In genomic region chr6:124828868-124829798, GRCm38 (mm10) we compare ENCODE assay signal across 8 mouse cellular contexts. TPM values are rescaled to one million over a fixed set of nuclear protein-coding genes. Genes with fewer than 3 reads are reported as not detected.
A peak's percentile ranks its signal among the peaks of the same experiment; 100 is the strongest.
DNase-seq lines count a peak whose midpoint lies in the region; ATAC-seq lines count a peak whose summit lies in the region.

Gene Usp5 (minus strand): TSS chr6:124829484.
Gene Cdca3 (plus strand): TSS chr6:124829547.

- H3K27ac ChIP-seq in forebrain, embryonic 14.5 days (ENCODE audit: low read depth, low read length) = peak within 1 kb of the TSS; percentile 73
- peak within 1 kb of the TSS; percentile 90 for H3K27ac ChIP-seq in neural tube, embryonic 15.5 days (replicated peaks)

- H3K4me2 ChIP-seq in forebrain, embryonic 14.5 days (ENCODE audit: low read length) = peak within 1 kb of the TSS; percentile 95
- peak within 1 kb of the TSS; percentile 90 for H3K4me2 ChIP-seq in neural tube, embryonic 15.5 days

- H3K4me1 ChIP-seq in forebrain, embryonic 14.5 days (ENCODE audit: control insufficient read depth, insufficient read depth, low read length) = peaks cover 11% of the 10 kb centered on the region
- peaks cover 23% of the 10 kb centered on the region for H3K4me1 ChIP-seq in neural tube, embryonic 15.5 days

- intact Hi-C loops in heart, postnatal 14 days (cut with DNase I) = no loop called here

- H3K36me3 ChIP-seq in forebrain, embryonic 14.5 days (ENCODE audit: control insufficient read depth, insufficient read depth, low read length) = peaks cover 44% of the 10 kb centered on the region
- peaks cover 22% of the 10 kb centered on the region for H3K36me3 ChIP-seq in neural tube, embryonic 15.5 days

- DNase-seq in ES-CJ7 (ENCODE audit: low read depth, low spot score) = peak; percentile 100
- peak; percentile 99 for DNase-seq in cerebellum, adult 11 months
- peak; percentile 100 for DNase-seq in forebrain, embryonic 14.5 days (ENCODE audit: low spot score)
- peak; percentile 96 to 97 for DNase-seq in heart, postnatal 14 days
- DNase-seq in layer of hippocampus, adult 11-12 months (ENCODE audit: low spot score) = peak; percentile 99
- DNase-seq in lung, adult 18-20 months = peak; percentile 100
- DNase-seq in testis, postnatal 14 days (ENCODE audit: low spot score) = peak; percentile 99

- peak within 1 kb of the TSS; percentile 71 for H3K9ac ChIP-seq in forebrain, embryonic 14.5 days (ENCODE audit: low read length)
- H3K9ac ChIP-seq in neural tube, embryonic 15.5 days (replicated peaks) = peak within 1 kb of the TSS; percentile 68

- H3K27me3 ChIP-seq in forebrain, embryonic 14.5 days (replicated peaks; ENCODE audit: control insufficient read depth, insufficient read depth, low read length) = no peaks in the 10 kb centered on the region
- no peaks in the 10 kb centered on the region for H3K27me3 ChIP-seq in neural tube, embryonic 15.5 days (replicated peaks)

- peak; percentile 94 for ATAC-seq in forebrain, embryonic 14.5 days
- ATAC-seq in neural tube, embryonic 15.5 days (ENCODE audit: low FRiP score) = peak; percentile 93

- H3K9me3 ChIP-seq in forebrain, embryonic 14.5 days (replicated peaks; ENCODE audit: control insufficient read depth, low read length) = no peaks in the 10 kb centered on the region
- H3K9me3 ChIP-seq in neural tube, embryonic 15.5 days (replicated peaks) = no peaks in the 10 kb centered on the region

- WGBS in forebrain, embryonic 14.5 days = under 1% methylated on average over 55 of the region's 55 CpGs
- WGBS in neural tube, embryonic 15.5 days = under 1% methylated on average over 55 of the region's 55 CpGs

- H3K4me3 ChIP-seq in forebrain, embryonic 14.5 days (ENCODE audit: low read depth, low read length) = peak within 1 kb of the TSS; percentile 56
- H3K4me3 ChIP-seq in neural tube, embryonic 15.5 days (replicated peaks) = peak within 1 kb of the TSS; percentile 75

RNA-seq across cellular contexts. Expression of gene Usp5, which starts in this region (rescaled TPM):
- polyA plus RNA-seq in forebrain, embryonic 14.5 days (2014; fragmentation: Nextera tagmentation; extraction: Ambion mirVana) = 154 and 174 TPM in 2 replicates
- 10 to 100 TPM; 78.2 TPM for total RNA-seq in heart, postnatal 14 days (2021)
- 190 and 199 TPM in 2 replicates for polyA plus RNA-seq in neural tube, embryonic 15.5 days (2015; fragmentation: Nextera tagmentation; extraction: Ambion mirVana)

RNA-seq across cellular contexts. Expression of gene Cdca3, which starts in this region (rescaled TPM):
- 107 and 139 TPM in 2 replicates for polyA plus RNA-seq in forebrain, embryonic 14.5 days (2014; fragmentation: Nextera tagmentation; extraction: Ambion mirVana)
- 1 to 10 TPM; 3.5 to 9.6 TPM for total RNA-seq in heart, postnatal 14 days (2021)
- polyA plus RNA-seq in neural tube, embryonic 15.5 days (2015; fragmentation: Nextera tagmentation; extraction: Ambion mirVana) = 23.7 and 52.8 TPM in 2 replicates

Comparison
In these comparisons a context has a peak if more than half of its experiments do, and no peak if none do; other contexts are left out.
1. Peak in every context shown above with its lines: DNase-seq, ATAC-seq, H3K4me3 ChIP-seq and H3K27ac ChIP-seq.